Mouse (Mus musculus) liver, adult (tissue): ENCODE results near the gene Dlst.

Source experiments
- GATA4 ChIP-seq: IDR thresholded peaks from 2 replicates; pipeline ENCODE4 v1.6.1; 2014; ENCODE audit warnings: mild to moderate bottlenecking, low read length; ENCODE audit not compliant: insufficient replicate concordance

The Dlst gene

DNA sequence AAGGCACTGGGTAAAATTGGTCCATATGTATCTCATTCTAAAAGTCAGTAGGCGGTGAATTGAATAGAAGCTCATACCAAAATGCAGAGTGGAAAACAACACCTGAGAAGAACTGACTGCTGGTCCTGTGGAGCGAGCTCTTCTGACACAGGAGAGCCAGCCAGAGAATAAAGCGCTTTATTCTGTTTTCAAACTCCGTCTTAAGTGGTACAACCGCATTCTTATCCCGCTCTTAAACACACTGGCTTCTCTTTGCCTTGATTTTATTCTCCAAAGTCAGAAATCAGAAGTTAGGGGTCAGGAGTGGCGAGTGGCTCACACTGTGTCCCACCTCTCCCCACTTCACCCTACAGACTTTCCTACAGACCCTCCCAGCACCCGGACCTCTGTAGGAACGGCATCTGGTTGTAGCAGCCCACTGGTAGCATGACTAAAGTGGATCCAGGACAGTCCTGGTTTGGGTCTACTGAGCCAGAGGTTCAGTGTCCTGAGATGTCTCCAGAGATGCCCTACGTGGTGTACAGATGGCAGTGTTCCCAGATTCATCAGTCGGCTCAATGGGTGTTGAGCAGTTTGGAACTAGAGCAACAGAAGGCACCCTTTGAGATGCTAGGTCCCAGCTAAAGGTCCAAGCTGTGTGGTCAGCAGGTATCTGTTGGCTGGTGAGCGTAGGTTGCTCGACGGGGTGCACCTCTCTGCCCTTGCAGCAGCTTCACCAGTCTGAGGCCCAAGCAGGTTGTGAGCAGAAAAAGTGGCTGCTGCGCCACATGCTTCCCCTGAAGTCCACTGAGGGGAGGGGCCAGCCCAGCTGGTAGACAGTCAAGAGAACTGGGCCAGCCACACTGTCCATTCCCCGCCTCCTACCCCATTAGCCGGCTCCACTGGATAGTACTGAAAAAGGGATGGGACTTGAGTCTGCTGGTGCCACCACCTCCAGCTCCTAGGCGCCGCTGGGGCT, 25.2 kb downstream of the Dlst start:
- no peak for TF ChIP-seq GATA4

DNA sequence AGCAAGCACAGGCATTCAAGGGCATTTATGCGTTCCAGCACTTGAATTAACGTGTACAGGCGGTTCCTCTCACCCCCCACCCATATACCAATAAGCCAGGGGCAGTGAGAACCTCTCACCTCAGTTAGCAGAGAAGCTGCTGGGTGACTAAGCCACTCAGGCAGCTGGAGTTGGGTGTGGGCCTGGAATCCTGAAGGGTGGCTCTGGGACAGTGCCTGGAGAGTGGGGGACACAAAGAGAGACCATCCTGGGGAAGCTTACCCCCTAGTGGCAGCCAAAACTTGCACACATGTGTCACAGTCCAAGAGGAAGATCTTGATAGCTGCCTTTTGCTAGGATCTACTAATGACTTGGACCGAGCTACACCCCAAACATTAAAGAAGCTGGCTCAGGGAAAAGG, 26.0 kb downstream of the Dlst start:
- TF ChIP-seq GATA4 = no peak

DNA sequence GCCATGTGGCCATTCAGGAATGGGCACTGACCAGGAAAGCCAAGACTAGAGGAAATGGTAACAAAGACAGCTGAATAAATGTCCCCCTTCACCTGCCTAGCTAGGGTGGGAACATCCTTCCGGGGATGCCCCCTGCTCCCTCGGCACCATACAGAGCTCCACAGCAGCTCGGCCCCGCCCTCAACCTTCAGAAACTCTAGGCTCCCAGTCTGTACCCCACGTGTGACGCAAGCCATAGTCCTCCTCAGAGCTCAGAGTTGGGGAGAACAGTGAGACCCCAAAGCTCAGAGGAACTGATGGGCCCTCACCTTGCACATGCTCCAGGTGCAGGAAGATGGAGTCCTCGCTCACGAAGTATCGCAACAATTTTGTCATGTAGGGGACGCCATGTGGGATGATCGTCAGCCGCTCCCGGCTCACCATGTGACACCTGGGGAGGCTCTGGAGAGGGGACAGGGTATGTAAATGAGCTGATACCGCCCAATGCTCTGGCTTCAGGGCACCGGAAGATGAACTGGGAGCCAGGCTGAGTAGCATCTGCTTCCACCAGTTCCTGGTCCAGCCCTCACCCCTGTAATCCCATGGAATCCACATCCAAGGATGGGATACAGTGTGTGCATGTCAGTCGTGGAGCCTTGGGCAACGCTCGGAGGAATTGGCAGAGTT, 29.5 kb downstream of the Dlst start:
- TF ChIP-seq GATA4 = no peak

DNA sequence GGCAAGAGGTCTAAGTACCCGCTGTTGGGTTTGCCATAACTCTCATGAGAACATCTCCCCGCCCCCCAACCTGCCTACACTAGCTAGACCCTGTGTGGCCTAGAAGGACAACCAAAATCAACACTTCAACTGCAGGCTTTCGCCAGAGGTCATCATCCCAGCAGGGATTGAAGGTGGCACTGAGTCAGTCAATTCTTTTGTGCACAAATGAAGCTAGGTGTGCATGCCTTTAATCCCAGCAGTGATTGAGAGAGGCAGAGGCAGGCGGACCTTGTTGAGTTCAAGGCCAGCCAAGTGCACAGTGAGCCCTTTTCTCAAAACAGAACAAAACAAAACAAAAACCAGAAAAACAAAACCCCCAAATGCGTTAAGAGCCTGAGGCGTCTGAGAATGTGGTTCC, 30.5 kb downstream of the Dlst start:
- TF ChIP-seq GATA4 = no peak

DNA sequence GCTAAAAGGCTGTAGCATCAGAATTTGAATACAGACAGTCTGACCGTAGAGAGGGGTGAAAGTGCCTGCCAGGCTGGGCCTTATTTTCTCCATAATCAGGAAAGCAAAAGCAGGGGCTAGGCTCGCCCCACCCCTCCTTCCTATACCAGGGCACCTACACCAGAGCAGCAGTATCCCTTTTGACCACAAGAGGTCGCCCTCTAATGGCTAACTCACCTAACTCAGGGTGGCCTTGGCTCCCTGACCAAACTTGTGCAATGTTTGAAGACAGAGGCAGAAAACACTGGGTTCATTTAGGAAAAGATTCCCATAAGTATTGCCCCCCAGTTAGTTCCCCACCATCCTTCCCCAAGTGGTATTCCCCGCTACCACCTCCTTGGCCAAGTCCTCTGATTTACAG, 32.2 kb downstream of the Dlst start:
- no peak for TF ChIP-seq GATA4

DNA sequence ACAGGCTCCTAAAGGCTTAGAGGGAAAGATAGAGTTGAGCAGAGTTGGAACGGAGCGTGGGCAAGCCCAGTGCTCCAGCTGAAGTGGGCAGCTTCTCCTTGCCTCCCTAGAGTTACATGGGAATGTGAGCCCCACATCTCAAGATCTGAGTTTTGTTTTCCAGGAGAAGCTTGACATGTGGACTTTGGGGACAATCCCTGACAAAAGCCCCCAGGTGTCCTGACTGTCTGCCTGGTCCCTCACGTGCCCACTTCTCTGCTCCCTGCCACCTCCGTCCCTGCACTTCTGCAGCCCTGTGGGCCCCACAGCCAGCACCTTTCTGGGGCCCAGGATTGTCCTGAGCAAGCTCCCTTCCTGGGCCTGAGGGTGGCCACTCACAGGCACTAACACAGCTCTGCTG, 34.2 kb downstream of the Dlst start:
- no peak for TF ChIP-seq GATA4

DNA sequence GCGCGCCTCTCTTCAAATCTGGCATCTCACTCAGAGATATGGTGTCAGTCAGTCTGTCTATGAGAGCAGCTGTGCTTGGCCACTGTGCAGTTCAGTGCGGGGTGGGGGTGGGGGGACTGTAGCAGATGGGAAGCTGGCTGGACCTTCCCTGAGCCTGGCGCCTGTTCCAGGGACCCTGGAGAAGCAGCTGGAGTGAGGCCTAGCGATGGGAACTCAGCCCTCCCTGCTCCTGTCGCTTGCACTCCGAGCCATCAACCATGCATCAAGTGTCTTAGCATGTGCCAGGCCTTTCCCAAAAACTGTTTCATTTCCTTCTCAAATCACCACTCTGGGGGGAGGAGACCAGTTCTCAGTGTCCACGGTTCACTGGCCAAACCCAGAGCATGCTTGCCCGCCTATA, 35.0 kb downstream of the Dlst start:
- TF ChIP-seq GATA4 = no peak

DNA sequence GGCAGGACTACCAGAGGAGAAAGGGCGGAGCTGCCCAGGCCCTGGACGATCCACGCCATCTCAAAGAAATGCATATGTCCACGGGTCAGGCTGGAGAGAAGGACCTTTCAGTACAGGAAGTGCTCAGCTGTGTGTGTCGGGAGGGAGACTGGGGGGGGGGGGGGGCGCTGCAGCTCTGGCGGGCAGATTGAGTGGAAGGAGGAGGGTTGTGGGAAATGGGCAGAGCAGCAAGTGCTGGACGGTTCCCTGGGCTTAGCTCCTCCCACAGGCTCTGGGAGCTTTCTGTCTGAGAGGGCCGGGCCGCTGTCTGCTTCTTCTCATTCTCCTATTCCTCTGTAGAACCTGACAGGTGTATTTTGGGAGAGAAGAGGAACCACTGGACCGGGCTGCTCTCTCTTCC, 35.7 kb downstream of the Dlst start:
- TF ChIP-seq GATA4 = no peak

DNA sequence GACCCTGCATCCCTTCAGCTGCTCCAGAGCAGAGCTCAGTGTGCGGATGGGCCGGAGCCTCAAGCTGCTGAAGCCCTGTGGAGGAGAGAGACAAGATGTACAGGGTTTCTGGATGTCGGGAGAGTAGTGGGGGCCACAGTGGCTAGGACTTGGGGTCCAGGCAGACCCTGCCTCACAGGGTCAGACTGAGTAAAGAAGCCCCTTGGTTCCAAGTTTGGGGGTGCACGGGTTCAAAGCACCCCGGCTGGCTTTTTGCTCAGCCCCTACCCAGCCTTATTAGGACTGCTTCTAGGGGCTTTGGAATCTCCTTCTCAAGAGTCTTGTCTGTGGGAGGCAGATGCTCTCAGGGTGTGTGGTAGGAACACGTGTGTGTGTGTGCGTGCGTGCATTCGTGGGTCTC, 36.2 kb downstream of the Dlst start:
- no peak for TF ChIP-seq GATA4

DNA sequence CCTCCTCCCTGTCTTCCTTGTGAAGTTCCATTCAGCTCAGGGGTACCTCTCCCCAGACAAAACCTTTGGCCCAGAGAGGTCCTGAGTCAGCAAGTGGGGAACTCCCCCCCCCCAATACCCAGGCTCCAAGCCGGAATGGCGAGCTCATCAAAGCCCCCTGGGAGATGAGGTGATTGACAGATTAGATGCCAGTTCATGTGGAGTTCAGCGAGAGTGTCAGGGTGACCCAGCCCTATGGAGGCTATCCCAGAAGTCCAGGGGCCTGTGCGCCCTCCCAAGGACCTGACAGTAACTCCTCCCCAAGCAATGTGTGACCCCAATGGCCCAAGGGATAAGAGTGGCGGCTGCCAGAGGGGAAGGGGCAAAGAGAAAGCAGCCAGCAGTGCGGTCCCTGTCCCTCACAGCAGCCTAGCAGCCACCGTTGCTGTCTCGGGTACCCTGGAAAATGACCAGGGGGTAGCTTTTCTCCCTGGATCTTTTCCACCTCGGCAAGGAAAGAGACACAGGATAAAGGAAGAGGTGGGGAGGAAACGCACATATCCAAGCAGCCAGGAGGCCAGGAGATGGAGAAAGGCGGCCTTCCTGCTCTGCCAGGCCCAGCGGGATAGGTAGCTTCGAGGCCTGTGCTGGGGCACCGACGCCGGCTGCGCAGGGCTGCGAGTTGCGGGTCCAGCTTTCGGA, 39.8 kb downstream of the Dlst start:
- TF ChIP-seq GATA4 = no peak

DNA sequence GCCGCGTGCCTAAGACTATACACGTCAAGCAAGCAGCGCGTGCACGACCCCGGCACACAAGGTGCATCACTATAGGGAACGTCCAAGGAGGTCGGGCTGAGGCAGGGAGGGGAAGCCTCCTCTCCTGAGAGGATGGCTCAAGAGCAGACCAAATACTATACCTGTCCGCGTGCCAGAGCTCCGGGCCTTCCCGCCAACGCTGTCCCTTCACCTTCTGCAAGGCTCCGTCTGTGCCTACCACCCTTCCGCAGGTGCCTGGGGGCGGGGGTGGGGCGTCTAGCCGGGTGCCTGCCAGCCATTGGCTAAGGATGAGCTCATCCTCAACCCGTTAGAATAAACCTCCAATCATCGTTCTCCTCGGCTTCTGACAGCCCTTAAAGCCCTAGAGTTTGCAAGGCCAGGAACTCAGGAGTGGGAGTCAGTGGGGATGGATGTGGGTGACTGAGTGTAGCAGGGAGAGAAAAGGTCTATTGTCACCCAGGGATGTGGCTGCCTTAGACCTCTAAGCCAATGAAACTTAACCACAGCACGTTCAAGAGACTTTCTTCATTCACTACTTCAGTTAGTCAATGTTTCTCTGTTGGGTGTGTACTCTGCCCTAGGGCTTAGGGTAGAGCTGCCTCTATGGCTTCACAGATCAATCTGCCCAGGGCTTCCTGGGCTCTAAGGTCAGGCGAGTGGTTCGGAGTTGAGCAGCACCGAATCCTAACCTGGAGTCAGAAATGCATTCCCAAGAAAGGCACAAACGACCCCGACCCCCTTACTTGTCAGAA, 40.6 kb downstream of the Dlst start, which contains the start of gene Rps6kl1:
Gene Rps6kl1, minus strand, starts transcription at position 263 of the 773 bp plus-strand sequence.
- no peak for TF ChIP-seq GATA4

DNA sequence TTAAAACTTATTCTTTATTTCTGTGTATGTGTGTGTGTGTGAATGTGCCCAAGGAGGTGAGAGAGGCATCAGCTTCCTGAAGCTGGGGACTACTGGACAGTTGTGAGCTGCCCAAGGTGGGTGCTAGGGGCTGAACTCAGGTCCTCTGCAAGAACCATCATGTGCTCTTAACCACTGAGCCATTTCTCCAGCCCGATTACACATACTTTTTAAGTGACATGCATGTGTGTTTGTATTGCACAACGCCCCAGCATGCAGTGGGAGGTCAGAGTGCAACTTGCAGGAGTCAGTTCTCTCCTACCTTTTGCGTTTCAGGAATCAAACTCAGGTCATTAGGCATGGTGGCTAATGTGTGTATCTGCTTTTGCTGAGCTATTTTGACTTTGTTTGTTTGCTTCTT, 42.4 kb downstream of the Dlst start:
- TF ChIP-seq GATA4 = no peak

DNA sequence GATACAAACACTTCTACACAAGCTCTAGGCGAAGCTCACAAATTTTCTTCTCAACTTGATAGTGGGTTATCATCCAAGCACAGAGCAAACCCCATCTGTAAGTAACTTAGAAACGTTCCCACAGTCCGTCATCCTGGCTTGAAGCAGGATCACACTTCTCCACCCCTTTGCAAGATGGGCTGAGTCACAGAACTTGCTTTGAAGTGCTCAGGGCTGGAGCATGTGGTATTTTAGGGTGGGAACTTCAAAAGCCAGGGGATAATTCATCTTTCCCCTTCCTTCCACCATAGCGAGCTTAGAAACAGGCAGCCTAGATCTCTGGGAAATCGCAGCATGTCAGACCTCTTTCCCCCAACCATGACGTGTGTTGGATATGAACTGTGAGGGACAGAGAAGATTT, 45.7 kb downstream of the Dlst start:
- TF ChIP-seq GATA4 = no peak

DNA sequence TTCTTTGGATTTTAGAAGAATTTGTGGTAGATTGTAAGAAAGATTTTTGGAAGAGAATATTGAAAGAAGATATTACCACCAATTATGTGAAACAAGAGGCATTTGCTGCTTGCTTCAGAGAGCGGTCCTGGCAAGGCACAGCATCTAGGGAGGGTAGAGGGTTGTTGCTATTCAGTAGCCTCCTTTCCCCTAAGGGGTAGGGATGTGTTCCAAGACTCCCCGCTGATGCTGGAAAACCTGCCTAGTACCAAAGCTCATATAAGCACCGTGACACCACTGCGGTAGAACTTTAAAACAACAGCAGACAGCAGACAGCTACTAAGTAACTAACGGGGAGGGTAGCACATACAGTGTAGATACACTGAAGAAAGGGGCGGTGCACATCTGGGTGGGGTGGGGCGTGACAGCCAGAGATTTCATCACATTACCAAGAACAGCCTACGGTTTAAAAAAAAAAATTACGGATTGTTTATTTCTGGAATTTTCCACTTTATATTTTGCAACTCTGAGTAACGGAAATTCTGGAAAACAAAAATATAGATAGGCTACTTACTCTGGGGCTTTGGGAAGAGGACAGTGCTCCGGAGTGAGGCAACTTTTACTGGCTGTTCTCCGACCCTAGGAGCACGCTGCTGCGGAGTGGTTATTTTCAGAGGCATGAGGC, 47.3 kb downstream of the Dlst start:
- no peak for TF ChIP-seq GATA4
